Mouse (Mus musculus): ENCODE results near the gene Nfib. TPM values are rescaled to one million over a fixed set of nuclear protein-coding genes. Genes with fewer than 3 reads are reported as not detected.

Nfib gene
- polyA plus RNA-seq, 1 experiment from 2014 or later: 71.3 TPM

GRCm38 (mm10) chr4:82359110-82359509, 346.4 kb downstream of the Nfib start:
- H3K36me3 ChIP-seq: 0 out of 2 replicates have a peak, but pooled peaks cover 10% of the 10 kb centered on the region
- no peak overlapping the region for H3K4me3 ChIP-seq
- no peak for ATAC-seq (ENCODE audit: low read depth)
- no peaks in the 10 kb centered on the region for H3K27me3 ChIP-seq
- no peak overlapping the region for H3K9ac ChIP-seq
- no peak overlapping the region for H3K27ac ChIP-seq (replicated peaks)
- no peaks in the 10 kb centered on the region for H3K9me3 ChIP-seq
- H3K4me2 ChIP-seq: no peak overlapping the region
- H3K4me1 ChIP-seq (replicated peaks): peaks cover 28% of the 10 kb centered on the region
- 94% methylated on average over 3 of the region's 3 CpGs for WGBS

GRCm38 (mm10) chr4:82349006-82349405, 356.5 kb downstream of the Nfib start:
- ATAC-seq (ENCODE audit: low read depth): no peak
- WGBS: 96% methylated on average over 1 of the region's 1 CpGs
- H3K27me3 ChIP-seq: no peaks in the 10 kb centered on the region

GRCm38 (mm10) chr4:82344787-82345186, 360.8 kb downstream of the Nfib start:
- peak; percentile 85 for ATAC-seq (ENCODE audit: low read depth)
- no peak overlapping the region for H3K9ac ChIP-seq
- H3K27me3 ChIP-seq: no peaks in the 10 kb centered on the region
- 5% methylated on average over 4 of the region's 4 CpGs for WGBS
- peaks cover 10% of the 10 kb centered on the region; the same call in 1 of the 2 replicates for H3K36me3 ChIP-seq
- H3K27ac ChIP-seq (replicated peaks): peak overlapping the region; percentile 35; the same call in 1 of the 2 replicates
- peaks cover 35% of the 10 kb centered on the region for H3K4me1 ChIP-seq (replicated peaks)
- no peak overlapping the region for H3K4me3 ChIP-seq
- no peak overlapping the region for H3K4me2 ChIP-seq
- no peaks in the 10 kb centered on the region for H3K9me3 ChIP-seq

More at GRCm38 (mm10) chr4:82349006-82349405, 356.5 kb downstream of the Nfib start:
- no peak overlapping the region for H3K9ac ChIP-seq
- H3K27ac ChIP-seq (replicated peaks): no peak overlapping the region; the same call in 1 of the 2 replicates
- H3K4me3 ChIP-seq: no peak overlapping the region
- H3K4me2 ChIP-seq: no peak overlapping the region
- peaks cover 15% of the 10 kb centered on the region for H3K4me1 ChIP-seq (replicated peaks)
- no peaks in the 10 kb centered on the region for H3K9me3 ChIP-seq
- H3K36me3 ChIP-seq: peaks cover 10% of the 10 kb centered on the region; the same call in 1 of the 2 replicates

GRCm38 (mm10) chr4:82344224-82344623, 361.3 kb downstream of the Nfib start:
- Histone ChIP-seq H3K4me3 (no peak overlapping the region), H3K4me2 (no peak overlapping the region), H3K36me3 (peaks cover 9% of the 10 kb centered on the region; the same call in 1 of the 2 replicates), H3K4me1 (replicated peaks) (peaks cover 38% of the 10 kb centered on the region), H3K9me3 (no peaks in the 10 kb centered on the region), H3K27ac (replicated peaks) (peak overlapping the region; percentile 35; the same call in 1 of the 2 replicates), H3K27me3 (no peaks in the 10 kb centered on the region), H3K9ac (no peak overlapping the region)
- ATAC-seq (ENCODE audit: low read depth): no peak
- WGBS: 52% methylated on average over 6 of the region's 6 CpGs

GRCm38 (mm10) chr4:82338930-82339329, 366.6 kb downstream of the Nfib start:
- 83% methylated on average over 6 of the region's 6 CpGs for WGBS
- no peak overlapping the region for H3K4me2 ChIP-seq
- no peaks in the 10 kb centered on the region for H3K27me3 ChIP-seq
- no peak overlapping the region for H3K9ac ChIP-seq
- no peaks in the 10 kb centered on the region for H3K36me3 ChIP-seq
- H3K4me1 ChIP-seq (replicated peaks): peaks cover 36% of the 10 kb centered on the region
- no peak overlapping the region for H3K4me3 ChIP-seq
- ATAC-seq (ENCODE audit: low read depth): no peak
- peak overlapping the region; percentile 28; the same call in 1 of the 2 replicates for H3K27ac ChIP-seq (replicated peaks)
- no peaks in the 10 kb centered on the region for H3K9me3 ChIP-seq

- H3K36me3 ChIP-seq: no peaks in the 10 kb centered on the region
- WGBS: 46% methylated on average over 3 of the region's 3 CpGs
- H3K4me2 ChIP-seq: no peak overlapping the region
- no peak overlapping the region for H3K4me3 ChIP-seq
- no peak for ATAC-seq (ENCODE audit: low read depth)
- peaks cover 32% of the 10 kb centered on the region for H3K4me1 ChIP-seq (replicated peaks)
- H3K27me3 ChIP-seq: no peaks in the 10 kb centered on the region
- H3K27ac ChIP-seq (replicated peaks): peak overlapping the region; percentile 28; the same call in 1 of the 2 replicates
- no peaks in the 10 kb centered on the region for H3K9me3 ChIP-seq
- no peak overlapping the region for H3K9ac ChIP-seq
Observed at GRCm38 (mm10) chr4:82338481-82338880, 367.1 kb downstream of the Nfib start.

- no peaks in the 10 kb centered on the region for H3K9me3 ChIP-seq
- H3K4me3 ChIP-seq: no peak overlapping the region
- no peak; the same call in 1 of the 2 replicates for ATAC-seq (ENCODE audit: low read depth)
- H3K4me2 ChIP-seq: no peak overlapping the region
- H3K9ac ChIP-seq: no peak overlapping the region
- 53% methylated on average over 11 of the region's 11 CpGs for WGBS
- H3K27ac ChIP-seq (replicated peaks): no peak overlapping the region
- no peaks in the 10 kb centered on the region for H3K27me3 ChIP-seq
- H3K4me1 ChIP-seq (replicated peaks): peaks cover 30% of the 10 kb centered on the region
- H3K36me3 ChIP-seq: no peaks in the 10 kb centered on the region
Observed at GRCm38 (mm10) chr4:82336951-82337381, 368.6 kb downstream of the Nfib start.

- H3K27ac ChIP-seq (replicated peaks): no peak overlapping the region
- H3K4me2 ChIP-seq: no peak overlapping the region
- no peak overlapping the region for H3K4me3 ChIP-seq
- no peak for ATAC-seq (ENCODE audit: low read depth)
- WGBS: 85% methylated on average over 4 of the region's 4 CpGs
- H3K36me3 ChIP-seq: 0 out of 2 replicates have a peak, but pooled peaks cover 3% of the 10 kb centered on the region
- H3K9me3 ChIP-seq: no peaks in the 10 kb centered on the region
- no peak overlapping the region for H3K9ac ChIP-seq
- peaks cover 17% of the 10 kb centered on the region for H3K4me1 ChIP-seq (replicated peaks)
- H3K27me3 ChIP-seq: no peaks in the 10 kb centered on the region
Observed at GRCm38 (mm10) chr4:82335266-82335865, 370.2 kb downstream of the Nfib start.

- 88% methylated on average over 3 of the region's 3 CpGs for WGBS
- Histone ChIP-seq H3K4me1 (replicated peaks) (peaks cover 6% of the 10 kb centered on the region), H3K9me3 (no peaks in the 10 kb centered on the region), H3K36me3 (0 out of 2 replicates have a peak, but pooled peaks cover 8% of the 10 kb centered on the region), H3K4me3 (no peak overlapping the region), H3K27me3 (no peaks in the 10 kb centered on the region), H3K9ac (no peak overlapping the region), H3K4me2 (no peak overlapping the region), H3K27ac (replicated peaks) (no peak overlapping the region)
- ATAC-seq (ENCODE audit: low read depth): no peak
Observed at GRCm38 (mm10) chr4:82333413-82333812, 372.1 kb downstream of the Nfib start.

GRCm38 (mm10) chr4:82330095-82330494, 375.5 kb downstream of the Nfib start:
- Histone ChIP-seq H3K27ac (replicated peaks) (0 out of 2 replicates have a peak overlapping the region, but pooled peaks have one; percentile 9), H3K36me3 (peaks cover 15% of the 10 kb centered on the region), H3K9ac (no peak overlapping the region), H3K27me3 (no peaks in the 10 kb centered on the region), H3K4me2 (no peak overlapping the region), H3K4me1 (replicated peaks) (no peaks in the 10 kb centered on the region), H3K9me3 (no peaks in the 10 kb centered on the region), H3K4me3 (no peak overlapping the region)
- WGBS: 89% methylated on average over 4 of the region's 4 CpGs
- ATAC-seq (ENCODE audit: low read depth): no peak

GRCm38 (mm10) chr4:82326140-82326529, 379.4 kb downstream of the Nfib start:
- Histone ChIP-seq H3K9ac (no peak overlapping the region), H3K4me1 (replicated peaks) (no peaks in the 10 kb centered on the region), H3K9me3 (no peaks in the 10 kb centered on the region), H3K27me3 (no peaks in the 10 kb centered on the region), H3K4me2 (no peak overlapping the region), H3K36me3 (peaks cover 38% of the 10 kb centered on the region), H3K27ac (replicated peaks) (no peak overlapping the region), H3K4me3 (no peak overlapping the region)
- ATAC-seq (ENCODE audit: low read depth): no peak
- 54% methylated on average over 3 of the region's 3 CpGs for WGBS

GRCm38 (mm10) chr4:82325409-82326139, 380.0 kb downstream of the Nfib start:
- Histone ChIP-seq H3K9me3 (no peaks in the 10 kb centered on the region), H3K4me3 (no peak overlapping the region), H3K36me3 (peaks cover 37% of the 10 kb centered on the region), H3K27ac (replicated peaks) (no peak overlapping the region), H3K4me1 (replicated peaks) (no peaks in the 10 kb centered on the region), H3K4me2 (no peak overlapping the region), H3K9ac (no peak overlapping the region), H3K27me3 (no peaks in the 10 kb centered on the region)
- 69% methylated on average over 6 of the region's 6 CpGs for WGBS
- ATAC-seq (ENCODE audit: low read depth): no peak

All from neural tube, embryonic 13.5 days (tissue).